Mouse (Mus musculus): ENCODE data around the gene Lrp1.
A peak's percentile ranks its signal among the peaks of the same experiment; 100 is the strongest.

DNA sequence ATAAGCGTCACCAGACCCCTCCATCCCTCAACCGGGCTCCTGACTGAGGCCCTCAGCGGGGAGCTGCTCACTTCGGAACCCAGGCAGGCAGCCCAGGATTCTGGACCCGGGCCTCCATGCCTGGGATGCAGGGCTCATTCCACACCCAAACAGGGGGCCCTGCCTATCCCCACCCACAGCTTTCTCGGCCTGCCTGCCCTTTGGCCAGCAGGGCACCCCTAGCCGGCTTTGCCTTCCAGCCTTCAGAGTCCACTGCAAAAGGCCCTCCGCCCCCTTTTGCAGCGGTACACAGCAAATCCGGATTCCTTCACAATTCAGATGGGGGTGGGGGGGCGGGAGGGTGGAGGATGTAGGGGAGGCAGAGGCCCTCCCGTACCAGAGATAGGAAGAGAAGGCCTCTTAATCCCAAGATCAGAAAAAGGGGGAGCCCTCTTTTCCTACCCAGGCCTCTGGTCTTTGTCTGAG is 975 bp downstream of the Lrp1 start:
- TF ChIP-seq CTCF (IDR thresholded peaks at IDR 0.05; ENCODE audit: borderline replicate concordance, insufficient read depth, low read length) (no peak), POLR2A (IDR thresholded peaks at IDR 0.05; ENCODE audit: low read depth, low read length) (peak; percentile 37; the same call in 1 of the 2 replicates)

All from embryonic fibroblast, embryonic 13.5 days (primary cell).